Mouse (Mus musculus) liver, postnatal 0 days (tissue): ENCODE results near the gene Tmem131. TPM values are rescaled to one million over a fixed set of nuclear protein-coding genes. Genes with fewer than 3 reads are reported as not detected.

Source experiments
- ATAC-seq: fragments of 200-750 bp; cut with Nextera tagmentation; 2 replicates; pipeline ENCODE4 v1.8.0; 2017; ENCODE audit warnings: mild to moderate bottlenecking, moderate library complexity
- DNase-seq: peaks from one replicate; pipeline ENCODE4 v3.0.0-alpha.2; 2016
- H3K27ac ChIP-seq: fragments of 300-500 bp; sonication (generic); 2 replicates; pipeline ENCODE4 v1.5.1; 2014; ENCODE audit warnings: antibody characterized with exemption, moderate library complexity, mild to moderate bottlenecking, low read depth
- H3K27me3 ChIP-seq: fragments of 300-500 bp; sonication (generic); 2 replicates; pipeline ENCODE4 v1.6.1; 2014; ENCODE audit warnings: low read length, control low read depth, mixed read lengths; ENCODE audit not compliant: insufficient read depth
- H3K36me3 ChIP-seq: fragments of 300-500 bp; sonication (generic); replicated peaks from 2 replicates; pipeline ENCODE4 v1.6.1; 2014; ENCODE audit warnings: mild to moderate bottlenecking, control low read depth, low read length, moderate library complexity, mixed read lengths; ENCODE audit not compliant: insufficient read depth
- H3K4me1 ChIP-seq: fragments of 300-500 bp; sonication (generic); 2 replicates; pipeline ENCODE4 v1.6.1; 2014; ENCODE audit warnings: antibody characterized with exemption, mild to moderate bottlenecking, control low read depth; ENCODE audit not compliant: insufficient read depth
- H3K4me2 ChIP-seq: fragments of 300-500 bp; sonication (generic); 2 replicates; pipeline ENCODE4 v1.6.1; 2014; ENCODE audit warnings: low read depth, mild to moderate bottlenecking, low read length, moderate library complexity, mixed read lengths
- H3K4me3 ChIP-seq: fragments of 300-500 bp; sonication (generic); 2 replicates; pipeline ENCODE4 v1.5.1; 2014; ENCODE audit warnings: low read depth, low read length
- H3K9ac ChIP-seq: fragments of 300-500 bp; sonication (generic); replicated peaks from 2 replicates; pipeline ENCODE4 v1.6.1; 2014; ENCODE audit warnings: mild to moderate bottlenecking, moderate library complexity
- H3K9me3 ChIP-seq: fragments of 300-500 bp; sonication (generic); 2 replicates; pipeline ENCODE4 v1.6.1; 2016; ENCODE audit warnings: mild to moderate bottlenecking, control low read depth, low read length, mixed read lengths
- CTCF ChIP-seq: sonication (generic); IDR thresholded peaks from 2 replicates; pipeline ENCODE4 v1.5.1; 2016; ENCODE audit warnings: antibody characterized with exemption, low read depth
- EP300 ChIP-seq: IDR thresholded peaks from 2 replicates; pipeline ENCODE4 v1.6.1; 2016; ENCODE audit warnings: antibody characterized with exemption, low read depth, mild to moderate bottlenecking
- WGBS: fragments of 180-500 bp; shearing (Covaris S2); extraction: QIAGEN DNeasy Blood & Tissue Kit; methylation state at CpG from one replicate; pipeline ENCODE4 v1.1.7; 2014; ENCODE audit not compliant: insufficient replicate concordance; 5-methylcytosine and 5-hydroxymethylcytosine counted together
- polyA plus RNA-seq: library from polyadenylated mRNA; unstranded; fragments of >200 nt; fragmentation: Nextera tagmentation; extraction: Ambion mirVana; gene quantifications from 2 replicates; pipeline ENCODE4 v1.2.1, GENCODE M21; 2015

Tmem131 gene
- polyA plus RNA-seq = 4.8 and 6.1 TPM in 2 replicates

DNA sequence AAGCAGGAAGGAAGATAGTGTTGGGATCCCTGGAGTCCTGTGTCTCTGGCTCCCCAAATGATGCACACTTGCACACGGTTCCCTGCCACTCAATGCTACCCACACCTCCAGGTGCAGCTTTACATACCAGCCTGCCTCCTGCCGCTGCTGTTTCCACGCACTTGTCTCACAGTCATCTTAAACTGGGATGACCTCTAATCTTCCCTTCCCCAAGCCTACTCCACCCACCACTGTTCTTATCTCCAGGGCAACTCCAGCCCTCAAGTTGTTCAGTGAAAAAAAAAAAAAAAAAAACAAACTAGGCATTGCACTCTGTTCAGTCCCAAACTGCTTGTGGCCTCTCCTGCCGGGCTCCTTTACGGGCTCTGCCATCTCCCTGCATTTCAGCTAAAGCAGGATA is at the start of gene Tmem131:
Gene Tmem131 (minus strand): TSS at position 14 of the 400 bp plus-strand sequence.
- Histone ChIP-seq H3K4me1 (peaks cover 23% of the 10 kb centered on the region), H3K9ac (no peak within 1 kb of the TSS), H3K27ac (no peak within 1 kb of the TSS), H3K27me3 (no peaks in the 10 kb centered on the region), H3K4me2 (peak within 1 kb of the TSS; percentile 64), H3K4me3 (peak within 1 kb of the TSS; percentile 36), H3K36me3 (no peaks in the 10 kb centered on the region), H3K9me3 (no peaks in the 10 kb centered on the region)
- DNase-seq = no peak
- ATAC-seq = no peak
- TF ChIP-seq EP300 (peak; percentile 86), CTCF (no peak)
- WGBS = 60% methylated on average over 5 of the region's 5 CpGs

GRCm38 (mm10) chr1:36988561-36988960 is 45.1 kb upstream of the Tmem131 start:
- WGBS = 73% methylated on average over 6 of the region's 6 CpGs
- Histone ChIP-seq H3K4me3 (no peak overlapping the region), H3K27ac (no peak overlapping the region), H3K9ac (no peak overlapping the region), H3K9me3 (no peaks in the 10 kb centered on the region), H3K36me3 (no peaks in the 10 kb centered on the region), H3K27me3 (0 out of 2 replicates have a peak, but pooled peaks cover 5% of the 10 kb centered on the region), H3K4me1 (no peaks in the 10 kb centered on the region), H3K4me2 (no peak overlapping the region)
- ATAC-seq (no peak), DNase-seq (no peak)
- no peak for TF ChIP-seq EP300

DNA sequence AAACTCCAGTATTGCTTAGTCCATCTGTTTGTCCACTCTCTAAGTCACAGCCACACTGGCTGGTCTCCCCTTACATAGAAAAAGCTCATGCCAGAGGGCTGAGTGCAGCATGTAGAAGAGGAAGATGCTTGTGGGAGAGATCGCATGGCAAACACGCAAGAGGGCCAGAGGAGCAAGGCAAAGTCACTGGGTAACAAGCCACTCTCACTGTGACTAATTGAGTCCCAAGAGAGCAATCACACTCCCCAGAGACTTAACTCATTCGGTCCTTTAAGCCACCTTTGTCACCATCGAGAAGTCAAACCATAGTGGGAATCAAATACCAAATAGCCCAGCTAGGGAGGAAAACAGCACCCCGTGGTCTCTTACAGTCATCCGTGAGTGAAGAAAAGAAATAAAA is 44.7 kb upstream of the Tmem131 start:
- WGBS = 73% methylated on average over 6 of the region's 6 CpGs
- H3K9me3 ChIP-seq = no peaks in the 10 kb centered on the region
- H3K4me2 ChIP-seq = no peak overlapping the region
- ATAC-seq (no peak), DNase-seq (no peak)
- H3K9ac ChIP-seq = no peak overlapping the region
- H3K27me3 ChIP-seq = 0 out of 2 replicates have a peak, but pooled peaks cover 5% of the 10 kb centered on the region
- H3K4me3 ChIP-seq = no peak overlapping the region
- H3K36me3 ChIP-seq = no peaks in the 10 kb centered on the region
- TF ChIP-seq EP300 (no peak), CTCF (no peak)
- no peaks in the 10 kb centered on the region for H3K4me1 ChIP-seq
- no peak overlapping the region for H3K27ac ChIP-seq

GRCm38 (mm10) chr1:36987172-36988148 is 44.0 kb upstream of the Tmem131 start:
- TF ChIP-seq CTCF = no peak
- no peak for TF ChIP-seq EP300
- 64% methylated on average over 10 of the region's 10 CpGs for WGBS
- H3K4me3 ChIP-seq = no peak overlapping the region
- H3K36me3 ChIP-seq = no peaks in the 10 kb centered on the region
- H3K9me3 ChIP-seq = no peaks in the 10 kb centered on the region
- no peak overlapping the region for H3K27ac ChIP-seq
- H3K4me1 ChIP-seq = no peaks in the 10 kb centered on the region
- ATAC-seq (no peak), DNase-seq (no peak)
- H3K9ac ChIP-seq = no peak overlapping the region
- no peak overlapping the region for H3K4me2 ChIP-seq
- 0 out of 2 replicates have a peak, but pooled peaks cover 5% of the 10 kb centered on the region for H3K27me3 ChIP-seq

GRCm38 (mm10) chr1:36986396-36987160 is 43.1 kb upstream of the Tmem131 start:
- H3K9me3 ChIP-seq = no peaks in the 10 kb centered on the region
- H3K9ac ChIP-seq = no peak overlapping the region
- H3K36me3 ChIP-seq = no peaks in the 10 kb centered on the region
- DNase-seq (no peak), ATAC-seq (no peak)
- no peak overlapping the region for H3K4me3 ChIP-seq
- TF ChIP-seq EP300 (no peak), CTCF (no peak)
- no peaks in the 10 kb centered on the region for H3K4me1 ChIP-seq
- 0 out of 2 replicates have a peak, but pooled peaks cover 5% of the 10 kb centered on the region for H3K27me3 ChIP-seq
- H3K27ac ChIP-seq = no peak overlapping the region
- WGBS = 75% methylated on average over 14 of the region's 14 CpGs
- no peak overlapping the region for H3K4me2 ChIP-seq

- Histone ChIP-seq H3K27ac (no peak overlapping the region), H3K36me3 (no peaks in the 10 kb centered on the region), H3K9ac (no peak overlapping the region), H3K27me3 (0 out of 2 replicates have a peak, but pooled peaks cover 5% of the 10 kb centered on the region), H3K4me2 (no peak overlapping the region), H3K4me1 (no peaks in the 10 kb centered on the region), H3K9me3 (no peaks in the 10 kb centered on the region), H3K4me3 (no peak overlapping the region)
- no peak for TF ChIP-seq EP300
- ATAC-seq = no peak
- WGBS = 69% methylated on average over 6 of the region's 6 CpGs
- DNase-seq = no peak
Observed at GRCm38 (mm10) chr1:36985896-36986295, 42.4 kb upstream of the Tmem131 start.
